Mouse (Mus musculus) adrenal gland, adult 18-20 months (tissue): ENCODE measurements at regions not wholly inside any gene's neighbourhood (a gene's known extent, or its start where the extent isn't known, plus 50 kb on each side); places are given as distances from the start of the nearest gene placed in this dataset.

Experiments used
- DNase-seq, 2 experiments: peaks; one replicate each; pipeline ENCODE4 v3.0.0; 2021 to 2022; ENCODE audit warnings: low spot score in 2 of 2

- peak in 1 of 2 experiments; percentile 2 for DNase-seq
Measured at GRCm38 (mm10) chr12:10223832-10224231, 145.9 kb upstream of the Nt5c1b start.

- no peak for DNase-seq
Measured at GRCm38 (mm10) chr12:10231144-10231543, 138.6 kb upstream of the Nt5c1b start.

GRCm38 (mm10) chr12:10231683-10232082 is 138.1 kb upstream of the Nt5c1b start:
- DNase-seq: no peak

- no peak for DNase-seq
Measured at GRCm38 (mm10) chr12:10248110-10248509, 121.7 kb upstream of the Nt5c1b start.

GRCm38 (mm10) chr12:10256385-10256784 is 113.4 kb upstream of the Nt5c1b start:
- DNase-seq: no peak

GRCm38 (mm10) chr12:10266201-10266600 is 103.6 kb upstream of the Nt5c1b start:
- DNase-seq: no peak

- DNase-seq: no peak
Measured at GRCm38 (mm10) chr12:10272038-10272437, 97.7 kb upstream of the Nt5c1b start.

GRCm38 (mm10) chr12:10275226-10275625 is 94.5 kb upstream of the Nt5c1b start:
- DNase-seq: no peak

GRCm38 (mm10) chr12:10292646-10293045 is 77.1 kb upstream of the Nt5c1b start:
- no peak for DNase-seq

GRCm38 (mm10) chr12:10305970-10306369 is 63.8 kb upstream of the Nt5c1b start:
- no peak for DNase-seq
